Mouse (Mus musculus) left cerebral cortex, adult 18-20 months (tissue): ENCODE results near the gene Olfr97. TPM values are rescaled to one million over a fixed set of nuclear protein-coding genes. Genes with fewer than 3 reads are reported as not detected.

Experiments
- DNase-seq, 2 experiments: peaks; one replicate each; pipeline ENCODE4 v3.0.0; 2021 to 2022; ENCODE audit warnings: low spot score in 2 of 2, mixed read lengths in 1 of 2
- total RNA-seq, 2 experiments: library from RNA; stranded (reverse); gene quantifications; 2 replicates each; pipeline ENCODE4 v1.2.3; 2021

Olfr97 gene
- total RNA-seq, 2 experiments from 2014 or later = not detected

- peak; percentile 39 to 59 for DNase-seq
Measured at GRCm38 (mm10) chr17:37196845-37197724, 40.0 kb downstream of the Olfr97 start.

GRCm38 (mm10) chr17:37194782-37195181, 42.3 kb downstream of the Olfr97 start:
- DNase-seq = peak in 1 of 2 experiments; percentile 22

GRCm38 (mm10) chr17:37193656-37194055, 43.5 kb downstream of the Olfr97 start, which contains the start of gene Ubd:
Gene Ubd, plus strand, starts transcription at chr17:37193892.
- no peak for DNase-seq

GRCm38 (mm10) chr17:37193032-37193431, 44.1 kb downstream of the Olfr97 start:
- DNase-seq = no peak

GRCm38 (mm10) chr17:37190711-37191110, 46.4 kb downstream of the Olfr97 start:
- DNase-seq = peak in 1 of 2 experiments; percentile 14

GRCm38 (mm10) chr17:37185474-37185873, 51.7 kb downstream of the Olfr97 start:
- no peak for DNase-seq

Other genes with a start within 250 kb of the Olfr97 start
- 1 to 10 TPM; 1.1 to 1.4 TPM for gene H2-M5, start 247.8 kb downstream of the Olfr97 start, total RNA-seq
- gene Zfp57, start 236.2 kb downstream of the Olfr97 start, total RNA-seq = 10 to 100 TPM; 12.2 to 12.3 TPM
- gene Mog, start 213.9 kb downstream of the Olfr97 start, total RNA-seq = 10 to 100 TPM; 21.3 to 24.8 TPM
- 100 to 1,000 TPM; 685 to 702 TPM for gene Gabbr1, start 191.4 kb downstream of the Olfr97 start, total RNA-seq
- gene Olfr90, start 148.8 kb downstream of the Olfr97 start, total RNA-seq = not detected
- not detected for gene Olfr91, start 139.1 kb downstream of the Olfr97 start, total RNA-seq
- gene Olfr92, start 117.2 kb downstream of the Olfr97 start, total RNA-seq = not detected
- not detected for gene Olfr93, start 75.8 kb downstream of the Olfr97 start, total RNA-seq
- not detected for gene Ubd, start 43.4 kb downstream of the Olfr97 start, total RNA-seq
- gene Olfr94, start 36.3 kb downstream of the Olfr97 start, total RNA-seq = not detected
- gene Olfr95, start 24.2 kb downstream of the Olfr97 start, total RNA-seq = not detected
- gene Olfr96, start 17.2 kb downstream of the Olfr97 start, total RNA-seq = not detected
- not detected for gene Olfr98, start 26.4 kb upstream of the Olfr97 start, total RNA-seq
- 1 to 10 TPM; 3.8 to 4.6 TPM for gene H2-M3, start 32.9 kb upstream of the Olfr97 start, total RNA-seq
- gene Olfr99, start 46.1 kb upstream of the Olfr97 start, total RNA-seq = not detected
- not detected for gene Olfr101, start 67.0 kb upstream of the Olfr97 start, total RNA-seq
- not detected for gene Olfr102, start 79.7 kb upstream of the Olfr97 start, total RNA-seq
- gene Olfr103, start 102.4 kb upstream of the Olfr97 start, total RNA-seq = not detected
- not detected for gene Olfr104-ps, start 122.3 kb upstream of the Olfr97 start, total RNA-seq
- gene Olfr105-ps, start 141.7 kb upstream of the Olfr97 start, total RNA-seq = not detected
- not detected for gene Olfr106-ps, start 153.1 kb upstream of the Olfr97 start, total RNA-seq
- gene Olfr107, start 161.9 kb upstream of the Olfr97 start, total RNA-seq = not detected
- gene Olfr108, start 208.2 kb upstream of the Olfr97 start, total RNA-seq = not detected
- not detected for gene Olfr109, start 221.6 kb upstream of the Olfr97 start, total RNA-seq
- gene H2-M2, start 246.2 kb upstream of the Olfr97 start, total RNA-seq = not detected